Mouse (Mus musculus): Measurements from ENCODE around the gene Cntn4.

DNA sequence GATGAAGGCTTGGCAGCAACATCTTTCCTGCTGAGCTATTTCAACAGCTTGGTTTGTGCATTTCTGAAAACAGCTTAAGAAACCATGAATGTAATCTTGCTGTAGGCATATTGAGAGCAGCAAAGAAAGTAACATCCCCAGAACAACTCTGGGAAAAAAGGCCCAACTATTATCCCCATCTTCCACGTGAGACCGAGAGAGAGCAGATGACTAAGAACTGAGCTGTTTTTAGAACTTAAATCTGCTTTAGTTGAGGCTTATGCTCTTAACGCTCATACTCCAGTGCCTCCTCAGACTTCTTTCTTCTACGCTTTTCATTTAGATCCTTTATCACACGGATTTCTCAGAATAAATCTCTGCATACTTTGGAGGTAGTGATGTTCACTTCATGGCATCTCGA, 784.9 kb downstream of the Cntn4 start:
- TF ChIP-seq POLR2A (IDR thresholded peaks at IDR 0.05; ENCODE audit: borderline replicate concordance, extremely low read depth, insufficient read depth, insufficient read length, poor library complexity, severe bottlenecking) (no peak), CTCF (IDR thresholded peaks at IDR 0.05; ENCODE audit: borderline replicate concordance, extremely low read depth, insufficient read depth, insufficient read length) (no peak)

Data from brain, embryonic 14.5 days (tissue).